Mouse (Mus musculus) heart, postnatal 0 days (tissue): ENCODE results near the gene Prkaca. TPM values are rescaled to one million over a fixed set of nuclear protein-coding genes. Genes with fewer than 3 reads are reported as not detected.

Experiments used
- ATAC-seq: fragments of 200-750 bp; cut with Nextera tagmentation; 2 replicates; pipeline ENCODE4 v1.8.0; 2017; ENCODE audit warnings: low read depth, moderate number of reproducible peaks, moderate library complexity; ENCODE audit not compliant: insufficient read depth
- DNase-seq: peaks from one replicate; pipeline ENCODE4 v3.0.0-alpha.2; 2016; ENCODE audit warnings: low spot score
- H3K27ac ChIP-seq: fragments of 300-500 bp; sonication (generic); 2 replicates; pipeline ENCODE4 v1.5.1; 2014; ENCODE audit warnings: low read depth, mild to moderate bottlenecking
- H3K27me3 ChIP-seq: fragments of 300-500 bp; sonication (generic); 2 replicates; pipeline ENCODE4 v1.6.1; 2014; ENCODE audit warnings: low read length, mixed read lengths; ENCODE audit not compliant: control insufficient read depth, insufficient read depth
- H3K36me3 ChIP-seq: fragments of 300-500 bp; sonication (generic); replicated peaks from 2 replicates; pipeline ENCODE4 v1.6.1; 2014; ENCODE audit warnings: low read length, mixed read lengths; ENCODE audit not compliant: control insufficient read depth, insufficient read depth
- H3K4me1 ChIP-seq: fragments of 300-500 bp; sonication (generic); 2 replicates; pipeline ENCODE4 v1.6.1; 2014; ENCODE audit warnings: antibody characterized with exemption; ENCODE audit not compliant: control insufficient read depth, insufficient read depth
- H3K4me2 ChIP-seq: fragments of 300-500 bp; sonication (generic); 2 replicates; pipeline ENCODE4 v1.6.1; 2014; ENCODE audit warnings: low read depth, mild to moderate bottlenecking, low read length, moderate library complexity
- H3K4me3 ChIP-seq: fragments of 300-500 bp; sonication (generic); 2 replicates; pipeline ENCODE4 v1.5.1; 2014; ENCODE audit warnings: low read depth, low read length
- H3K9ac ChIP-seq: fragments of 300-500 bp; sonication (generic); replicated peaks from 2 replicates; pipeline ENCODE4 v1.6.1; 2014; ENCODE audit warnings: low read depth, low read length, mixed read lengths
- H3K9me3 ChIP-seq: fragments of 300-500 bp; sonication (generic); replicated peaks from 2 replicates; pipeline ENCODE4 v1.6.1; 2016; ENCODE audit warnings: low read length; ENCODE audit not compliant: control insufficient read depth
- CTCF ChIP-seq: IDR thresholded peaks from 2 replicates; pipeline ENCODE4 v1.5.1; 2016; ENCODE audit warnings: antibody characterized with exemption, control low read depth, low read depth
- EP300 ChIP-seq: IDR thresholded peaks from 2 replicates; pipeline ENCODE4 v1.6.1; 2016; ENCODE audit warnings: antibody characterized with exemption, low read depth
- WGBS: fragments of 180-500 bp; shearing (Covaris S2); extraction: QIAGEN DNeasy Blood & Tissue Kit; methylation state at CpG from one replicate; pipeline ENCODE4 v1.1.7; 2014; 5-methylcytosine and 5-hydroxymethylcytosine counted together
- polyA plus RNA-seq: library from polyadenylated mRNA; unstranded; fragments of >200 nt; fragmentation: Nextera tagmentation; extraction: Ambion mirVana; gene quantifications from 2 replicates; pipeline ENCODE4 v1.2.1, GENCODE M21; 2015
- total RNA-seq: library from RNA; depleted of rRNA; stranded (reverse); fragments of >200 nt; gene quantifications from 2 replicates; pipeline ENCODE4 v1.2.3, GENCODE M21; 2014; ENCODE audit warnings: low replicate concordance

Prkaca gene
- total and polyA plus RNA-seq, 2 experiments from 2014 or later: 246 to 312 TPM

GRCm38 (mm10) chr8:83976101-83976630 lies 3.4 kb downstream of the Prkaca start:
- DNase-seq (no peak), ATAC-seq (no peak)
- Histone ChIP-seq H3K4me3 (no peak overlapping the region), H3K9me3 (no peaks in the 10 kb centered on the region), H3K4me2 (no peak overlapping the region), H3K4me1 (peaks cover 60% of the 10 kb centered on the region), H3K36me3 (peaks cover 5% of the 10 kb centered on the region; the same call in 1 of the 2 replicates), H3K27me3 (no peaks in the 10 kb centered on the region), H3K27ac (peak overlapping the region; percentile 97), H3K9ac (0 out of 2 replicates have a peak overlapping the region, but pooled peaks have one; percentile 23)
- WGBS: 64% methylated on average over 4 of the region's 4 CpGs
- TF ChIP-seq EP300 (no peak), CTCF (peak; percentile 44)

GRCm38 (mm10) chr8:83976779-83977350 lies 4.1 kb downstream of the Prkaca start:
- DNase-seq (no peak), ATAC-seq (no peak)
- H3K4me3 ChIP-seq: no peak overlapping the region
- WGBS: 80% methylated on average over 5 of the region's 5 CpGs
- H3K4me1 ChIP-seq: peaks cover 60% of the 10 kb centered on the region
- no peak for TF ChIP-seq EP300
- TF ChIP-seq CTCF: peak; percentile 33; the same call in 1 of the 2 replicates
- H3K4me2 ChIP-seq: peak overlapping the region; percentile 44; the same call in 1 of the 2 replicates
- H3K9ac ChIP-seq: 0 out of 2 replicates have a peak overlapping the region, but pooled peaks have one; percentile 23
- H3K9me3 ChIP-seq: no peaks in the 10 kb centered on the region
- H3K27ac ChIP-seq: peak overlapping the region; percentile 97
- H3K36me3 ChIP-seq: peaks cover 12% of the 10 kb centered on the region
- no peaks in the 10 kb centered on the region for H3K27me3 ChIP-seq

GRCm38 (mm10) chr8:83977646-83978045 lies 4.9 kb downstream of the Prkaca start:
- TF ChIP-seq EP300: no peak
- no peak for TF ChIP-seq CTCF
- 22% methylated on average over 6 of the region's 6 CpGs for WGBS
- Histone ChIP-seq H3K36me3 (peaks cover 20% of the 10 kb centered on the region), H3K4me1 (peaks cover 57% of the 10 kb centered on the region), H3K4me2 (peak overlapping the region; percentile 44), H3K9ac (peak overlapping the region; percentile 47), H3K27me3 (no peaks in the 10 kb centered on the region), H3K27ac (peak overlapping the region; percentile 97), H3K4me3 (no peak overlapping the region), H3K9me3 (no peaks in the 10 kb centered on the region)
- ATAC-seq (no peak), DNase-seq (peak; percentile 46)

- DNase-seq (no peak), ATAC-seq (no peak)
- WGBS: 43% methylated on average over 9 of the region's 9 CpGs
- Histone ChIP-seq H3K27me3 (no peaks in the 10 kb centered on the region), H3K36me3 (peaks cover 26% of the 10 kb centered on the region), H3K9me3 (no peaks in the 10 kb centered on the region), H3K4me3 (no peak overlapping the region), H3K4me1 (peaks cover 57% of the 10 kb centered on the region), H3K27ac (peak overlapping the region; percentile 97), H3K9ac (peak overlapping the region; percentile 47), H3K4me2 (peak overlapping the region; percentile 44)
- no peak for TF ChIP-seq EP300
- no peak for TF ChIP-seq CTCF
These were observed 5.4 kb downstream of the Prkaca start for GRCm38 (mm10) chr8:83978200-83978599.

- H3K27me3 ChIP-seq: no peaks in the 10 kb centered on the region
- H3K4me3 ChIP-seq: no peak overlapping the region
- peak overlapping the region; percentile 97 for H3K27ac ChIP-seq
- no peak for TF ChIP-seq EP300
- peak; percentile 14 for TF ChIP-seq CTCF
- H3K36me3 ChIP-seq: peaks cover 43% of the 10 kb centered on the region
- H3K9ac ChIP-seq: no peak overlapping the region
- no peak overlapping the region for H3K4me2 ChIP-seq
- 30% methylated on average over 1 of the region's 1 CpGs for WGBS
- H3K4me1 ChIP-seq: peaks cover 44% of the 10 kb centered on the region
- no peaks in the 10 kb centered on the region for H3K9me3 ChIP-seq
- DNase-seq (peak; percentile 93), ATAC-seq (peak; percentile 96)
These were observed 7.5 kb downstream of the Prkaca start for GRCm38 (mm10) chr8:83980250-83980649.

- Histone ChIP-seq H3K4me2 (no peak overlapping the region), H3K9me3 (no peaks in the 10 kb centered on the region), H3K27ac (peak overlapping the region; percentile 97), H3K27me3 (no peaks in the 10 kb centered on the region), H3K4me1 (peaks cover 44% of the 10 kb centered on the region), H3K9ac (no peak overlapping the region), H3K36me3 (peaks cover 48% of the 10 kb centered on the region), H3K4me3 (no peak overlapping the region)
- ATAC-seq: peak; percentile 84
- DNase-seq: peak; percentile 73
- WGBS: 43% methylated on average over 8 of the region's 8 CpGs
- TF ChIP-seq EP300: peak; percentile 67; the same call in 1 of the 2 replicates
- TF ChIP-seq CTCF: peak; percentile 63
These were observed 8.1 kb downstream of the Prkaca start for GRCm38 (mm10) chr8:83980845-83981244.
